Mouse (Mus musculus) hematopoietic stem cell, adult 5-6 weeks (primary cell): ENCODE data around the gene Wdr45. TPM values are rescaled to one million over a fixed set of nuclear protein-coding genes. Genes with fewer than 3 reads are reported as not detected.

ENCODE experiments used
- ATAC-seq, 2 experiments: fragments of 125-278 bp in 1 of 2; replicated peaks in 1 of 2; 2 replicates each; pipeline ENCODE4 v1.8.0; 2016 to 2017; ENCODE audit warnings: inconsistent platforms in 2 of 2, mild to moderate bottlenecking in 2 of 2, moderate number of reproducible peaks in 2 of 2, low read depth in 1 of 2, moderate TSS enrichment in 1 of 2; ENCODE audit not compliant: low FRiP score in 2 of 2, poor library complexity in 2 of 2, severe bottlenecking in 2 of 2, insufficient read depth in 1 of 2, low TSS enrichment in 1 of 2
- total RNA-seq: library from RNA; stranded (forward); fragments of 172-1452, 232-1000 nt; gene quantifications from 2 replicates; pipeline ENCODE4 v1.2.3, GENCODE M21; 2017

The Wdr45 gene
- total RNA-seq, 1 experiment from 2014 or later = 46.8 TPM

GRCm38 (mm10) chrX:7744940-7745339, 30.8 kb downstream of the Wdr45 start:
- ATAC-seq = no peak

- no peak for ATAC-seq
These were observed 31.3 kb downstream of the Wdr45 start for GRCm38 (mm10) chrX:7745429-7745828.

- no peak; a peak in 1 of 4 replicates for ATAC-seq
These were observed 36.4 kb downstream of the Wdr45 start, which contains the start of gene Ccdc120 for GRCm38 (mm10) chrX:7750432-7751116. Gene Ccdc120, minus strand, starts transcription at chrX:7750905.

- peak; percentile 59 to 76; a peak in 3 of 4 replicates for ATAC-seq
These were observed 39.5 kb downstream of the Wdr45 start for GRCm38 (mm10) chrX:7753627-7754026.

DNA sequence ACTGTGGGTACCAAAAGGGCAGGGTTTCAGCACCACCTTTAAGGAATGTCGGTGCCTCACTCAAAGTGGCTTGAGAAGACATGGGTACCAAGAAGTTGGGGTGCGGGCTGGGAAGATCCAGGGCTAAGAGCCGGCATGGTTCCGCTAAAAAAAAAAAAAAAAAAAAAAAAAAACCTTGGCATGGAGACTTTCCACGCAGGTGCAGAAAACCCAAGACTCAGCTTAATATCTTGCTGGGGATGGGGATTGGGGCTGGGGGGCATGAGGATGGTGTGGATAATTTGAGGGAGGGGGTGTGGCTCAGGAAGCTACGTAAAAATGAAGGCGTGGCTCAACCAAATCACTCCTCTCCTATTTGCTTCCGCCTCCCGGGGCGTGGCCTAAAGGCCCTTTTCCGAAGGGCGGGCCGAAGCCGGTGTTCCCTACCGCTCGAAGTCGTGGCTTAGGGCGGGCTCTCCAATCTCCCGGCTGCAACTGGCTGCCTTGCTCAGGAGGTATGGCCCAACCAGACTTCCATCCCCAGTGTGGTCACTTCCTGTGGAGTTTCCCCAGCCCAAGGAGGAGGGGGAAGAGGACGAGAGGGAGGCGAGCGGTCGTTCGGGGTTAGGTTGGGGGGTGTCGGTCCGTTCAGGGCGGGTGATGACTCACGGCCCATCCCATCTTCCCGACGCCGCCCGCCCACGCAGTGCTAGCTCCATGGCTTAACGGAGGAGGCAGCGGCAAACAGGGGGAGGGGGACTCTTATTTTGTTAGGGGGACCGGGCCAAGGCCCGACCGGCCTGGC, 48.2 kb downstream of the Wdr45 start, which contains the start of gene Tfe3:
TSS of gene Tfe3 (plus strand) at position 424 of the 784 bp plus-strand sequence.
- peak; percentile 95 for ATAC-seq

- ATAC-seq = no peak
These were observed 48.7 kb downstream of the Wdr45 start for GRCm38 (mm10) chrX:7762921-7763197.

GRCm38 (mm10) chrX:7763631-7764393, 49.7 kb downstream of the Wdr45 start:
- peak; percentile 2 to 29; a peak in 1 of 4 replicates for ATAC-seq

- no peak for ATAC-seq
These were observed 50.6 kb downstream of the Wdr45 start for GRCm38 (mm10) chrX:7764657-7765280.

GRCm38 (mm10) chrX:7765281-7765670, 51.1 kb downstream of the Wdr45 start:
- no peak for ATAC-seq

GRCm38 (mm10) chrX:7765764-7766163, 51.6 kb downstream of the Wdr45 start:
- peak; percentile 35 to 40; a peak in 3 of 4 replicates for ATAC-seq

GRCm38 (mm10) chrX:7769302-7770017, 55.3 kb downstream of the Wdr45 start:
- no peak for ATAC-seq

DNA sequence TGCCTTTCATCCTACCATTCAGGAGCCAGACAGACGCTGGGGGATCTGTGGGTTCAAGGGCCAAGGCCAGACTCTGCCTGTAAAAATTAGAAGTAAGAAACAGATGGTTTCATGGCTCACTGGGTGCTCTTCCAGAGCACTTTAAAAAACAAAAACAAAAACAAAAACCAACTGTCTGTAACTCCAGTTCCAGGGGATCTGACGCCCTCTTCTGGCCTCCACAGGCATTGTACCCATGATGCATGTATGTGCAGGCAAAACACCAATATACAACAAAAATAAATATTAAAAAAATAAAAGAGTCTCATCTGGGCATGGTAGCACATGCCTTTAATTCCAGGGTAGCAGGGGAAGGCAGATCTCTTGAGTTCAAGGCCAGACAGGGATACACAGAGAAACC, 58.6 kb downstream of the Wdr45 start:
- ATAC-seq = no peak

DNA sequence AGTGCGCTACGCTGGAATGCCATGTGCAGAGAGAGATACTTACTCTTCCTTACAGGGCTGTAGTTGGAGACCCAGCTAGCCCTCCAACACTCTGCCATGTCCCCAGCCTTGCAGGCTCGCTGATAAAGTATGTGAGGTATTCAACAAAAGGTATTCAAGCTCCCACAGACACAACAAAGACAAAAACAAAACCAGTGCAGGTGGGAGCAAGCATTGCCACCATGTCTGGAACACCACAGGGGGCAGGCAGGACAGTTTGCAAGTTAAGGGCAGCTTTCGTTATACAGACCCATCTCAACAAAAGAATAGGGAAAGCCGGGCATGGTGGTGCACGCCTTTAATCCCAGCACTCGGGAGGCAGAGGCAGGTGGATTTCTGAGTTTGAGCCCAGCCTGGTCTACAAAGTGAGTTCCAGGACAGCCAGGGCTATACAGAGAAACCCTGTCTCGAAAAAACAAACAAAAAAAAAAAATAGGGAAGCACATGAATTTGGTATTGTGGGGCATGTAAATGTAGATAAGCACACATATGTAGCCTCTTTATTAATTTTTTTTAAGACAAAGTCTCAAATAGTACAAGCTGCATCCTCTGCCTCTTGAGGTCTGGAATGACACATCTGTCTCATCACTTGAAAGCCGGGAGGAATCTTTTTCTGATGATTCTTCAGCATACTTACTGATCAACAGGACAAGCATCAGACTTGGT, 61.5 kb downstream of the Wdr45 start:
- ATAC-seq = no peak

GRCm38 (mm10) chrX:7776329-7777082, 62.4 kb downstream of the Wdr45 start:
- ATAC-seq = peak; percentile 56 to 72; a peak in 3 of 4 replicates
